Mouse (Mus musculus) bone marrow, adult 2 months (tissue): Measurements from ENCODE around the gene Gzmd.

Experiments used
- CTCF ChIP-seq: fragments of 200-500 bp; IDR thresholded peaks from 2 replicates; pipeline ENCODE4 v1.5.1; 2011; ENCODE audit warnings: low read length, control low read depth; ENCODE audit not compliant: control insufficient read depth, insufficient read depth
- POLR2A ChIP-seq: fragments of 200-500 bp; IDR thresholded peaks from 2 replicates; pipeline ENCODE4 v1.6.1; 2011; ENCODE audit warnings: low read depth, mild to moderate bottlenecking, control low read depth, low read length, borderline replicate concordance; ENCODE audit not compliant: control insufficient read depth

- TF ChIP-seq CTCF (no peak), POLR2A (no peak)
Observed at GRCm38 (mm10) chr14:56097597-56097996, 34.8 kb downstream of the Gzmd start.
